Mouse (Mus musculus) layer of hippocampus, adult 6 months (tissue): Measurements from ENCODE around the gene Msrb1. TPM values are rescaled to one million over a fixed set of nuclear protein-coding genes. Genes with fewer than 3 reads are reported as not detected.

Source experiments
- long read RNA-seq, 2 experiments: library from polyadenylated mRNA; unstranded; transcript quantifications; one replicate each; pipeline ENCODE4 v2.0.0; 2019 to 2020
- polyA plus RNA-seq: library from polyadenylated mRNA; unstranded; fragments of <200 nt; fragmentation: Nextera tagmentation; gene quantifications from 2 replicates; pipeline ENCODE4 v1.2.3, GENCODE M21; 2021

Msrb1 gene
- 9.1 and 9.3 TPM in 2 replicates for polyA plus RNA-seq
- long read RNA-seq, experiment 1, partial matches to known transcripts, result 0 of 4 reads
- long read RNA-seq, experiment 1, other reads (novel, unspliced or antisense), result 0 of 4 reads
- long read RNA-seq, experiment 2, partial matches to known transcripts, result 1 of 3 reads
- long read RNA-seq, experiment 2, other reads (novel, unspliced or antisense), result 0 of 3 reads

GRCm38 (mm10) chr17:24736330-24737051 lies at the start of gene Msrb1:
TSS of gene Msrb1 (plus strand) at chr17:24736642.

DNA sequence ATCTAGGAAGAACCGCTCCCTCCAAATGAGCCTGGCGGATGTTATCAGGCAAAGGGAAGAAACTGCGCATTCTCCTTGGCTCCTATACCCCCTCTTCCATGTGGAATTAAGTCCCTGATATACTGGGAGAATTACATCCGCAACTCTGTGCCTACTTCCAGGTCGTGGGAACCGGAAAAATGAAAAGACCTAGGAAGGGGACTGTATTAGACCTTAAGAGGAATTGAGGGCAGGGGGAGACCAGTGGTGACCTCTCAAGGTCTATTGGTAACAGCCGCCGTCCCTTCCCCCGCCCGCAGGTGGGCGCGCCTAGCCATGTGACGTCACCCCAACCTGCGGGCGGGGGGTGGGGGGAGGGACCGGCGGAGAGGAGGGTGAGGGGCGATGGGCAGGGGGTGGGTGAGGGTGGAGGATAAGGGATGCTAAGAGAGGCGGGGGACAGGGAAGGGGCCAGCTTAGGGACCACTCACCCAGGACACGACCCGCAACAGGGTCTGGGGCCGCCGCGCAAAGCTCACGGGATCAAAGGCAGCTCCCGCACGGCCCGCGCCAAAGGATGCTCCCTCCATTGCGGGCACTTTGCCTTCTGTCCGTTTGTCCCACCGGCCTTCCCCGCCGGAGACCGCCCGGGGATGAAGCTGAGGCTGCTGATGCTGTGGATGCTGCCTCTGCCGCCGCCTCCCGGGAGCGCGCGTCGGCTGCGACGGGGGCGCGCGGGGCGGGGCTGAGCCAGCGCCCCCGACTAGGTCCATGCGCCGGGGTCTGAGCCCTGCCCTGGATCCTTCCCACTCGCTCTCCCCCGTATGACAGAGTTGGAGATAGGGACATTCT lies 47.0 kb upstream of the Msrb1 start, which contains the start of gene Syngr3:
Gene Syngr3, minus strand, starts transcription at position 705 of the 831 bp plus-strand sequence.

DNA sequence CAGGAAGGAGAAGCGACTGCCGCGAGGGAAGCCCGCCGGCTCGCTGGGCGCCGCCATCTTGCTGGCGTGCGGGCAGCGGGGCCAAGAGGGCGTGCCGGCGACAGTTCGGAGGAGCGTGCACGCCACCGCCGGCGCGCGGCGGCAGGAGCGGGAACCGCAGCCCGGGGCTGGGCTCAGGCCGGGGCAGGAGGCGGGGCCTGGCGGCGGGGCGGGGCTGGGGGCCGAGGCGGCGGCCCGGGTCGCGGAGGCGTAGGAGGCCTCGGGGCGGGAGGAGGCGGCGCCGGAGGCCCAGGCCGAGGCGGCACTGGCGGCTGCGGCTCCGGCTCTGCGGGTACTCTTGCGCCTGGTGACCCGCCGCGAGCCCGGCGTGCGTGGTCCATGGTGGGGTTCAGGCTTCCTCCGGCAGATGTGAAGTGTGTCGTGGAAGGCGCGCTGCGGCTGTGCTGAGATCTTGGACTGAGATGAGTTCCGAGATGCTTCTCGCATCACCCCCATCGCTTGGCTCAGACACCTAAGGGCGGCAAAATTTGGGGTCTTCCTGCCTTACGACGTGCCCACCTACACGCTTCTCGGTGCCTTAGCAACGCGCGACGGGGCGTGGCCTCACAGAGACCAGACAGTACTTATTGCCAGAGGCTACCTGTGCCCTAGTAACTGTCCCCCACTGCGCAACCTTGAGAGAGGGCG lies 40.3 kb upstream of the Msrb1 start, which contains the start of the genes Gfer and Noxo1:
Gene Gfer, minus strand, starts transcription at position 146 of the 687 bp plus-strand sequence.
Gene Noxo1, plus strand, starts transcription at position 224 of the 687 bp plus-strand sequence.

GRCm38 (mm10) chr17:24706982-24707800 lies 29.3 kb upstream of the Msrb1 start, which contains the start of gene Tbl3:
TSS of gene Tbl3 (minus strand) at chr17:24707660.

GRCm38 (mm10) chr17:24717943-24718342 lies 18.5 kb upstream of the Msrb1 start, which contains the start of the genes Rnf151 and Rps2:
TSS of gene Rnf151 (minus strand) at chr17:24718063.
TSS of gene Rps2 (plus strand) at chr17:24718116.

DNA sequence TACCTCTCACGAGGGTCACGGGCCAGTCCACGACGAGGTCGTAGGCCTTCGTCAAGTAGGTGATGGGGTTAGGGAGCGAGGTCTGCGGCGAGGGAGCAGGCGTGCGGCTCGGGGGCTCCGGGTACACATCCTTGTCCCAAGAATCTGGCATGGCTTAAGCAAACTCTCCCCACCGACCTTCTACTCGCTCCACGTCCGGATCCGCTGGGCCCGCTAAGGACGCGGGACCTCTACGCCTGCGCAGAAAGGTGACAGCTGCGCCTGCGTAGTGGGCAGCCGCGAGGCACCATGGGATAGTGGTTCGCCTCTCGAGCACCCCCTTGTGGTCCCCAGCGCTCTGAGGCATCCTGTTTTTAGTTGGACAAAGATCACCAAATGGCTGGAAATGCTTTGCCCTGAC lies 12.3 kb upstream of the Msrb1 start, which contains the start of gene Ndufb10:
Gene Ndufb10, minus strand, starts transcription at position 295 of the 400 bp plus-strand sequence.

DNA sequence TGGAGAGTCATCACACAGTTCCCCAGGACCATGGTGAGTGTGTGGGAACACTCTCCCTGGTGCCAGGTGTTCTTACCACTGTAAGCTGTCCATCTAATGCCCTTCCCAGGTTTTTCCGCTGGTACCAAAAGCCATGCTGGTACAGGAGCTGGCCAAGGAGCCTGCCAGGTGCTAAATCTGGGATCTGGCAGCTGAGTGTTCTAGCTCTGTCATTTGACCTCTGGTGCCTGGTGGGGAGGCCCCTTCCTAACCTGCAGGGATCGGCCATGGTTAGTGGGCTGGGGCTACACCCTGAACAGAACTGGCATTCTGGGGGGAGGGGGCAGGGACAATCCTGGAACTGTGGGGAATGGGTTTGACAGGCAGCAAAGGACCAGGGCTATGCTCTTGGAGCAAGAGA lies 8.8 kb upstream of the Msrb1 start, which contains the start of gene Rpl3l:
Gene Rpl3l, plus strand, starts transcription at position 203 of the 400 bp plus-strand sequence.

GRCm38 (mm10) chr17:24752415-24753394 lies 16.3 kb downstream of the Msrb1 start, which contains the start of gene Hs3st6:
TSS of gene Hs3st6 (plus strand) at chr17:24752988.

Other genes starting within 250 kb of the Msrb1 start
- gene Caskin1, start 248.0 kb upstream of the Msrb1 start, polyA plus RNA-seq, result 10.2 and 11.0 TPM in 2 replicates
- gene Traf7, start 208.7 kb upstream of the Msrb1 start, polyA plus RNA-seq, result 17.9 and 20.8 TPM in 2 replicates
- 52.7 and 57.7 TPM in 2 replicates for gene Rab26, start 202.4 kb upstream of the Msrb1 start, polyA plus RNA-seq
- gene Pkd1, start 186.8 kb upstream of the Msrb1 start, polyA plus RNA-seq, result 8.1 and 9.0 TPM in 2 replicates
- gene Tsc2, start 104.0 kb upstream of the Msrb1 start, polyA plus RNA-seq, result 85.0 and 101 TPM in 2 replicates
- gene Nthl1, start 104.0 kb upstream of the Msrb1 start, polyA plus RNA-seq, result 6.2 and 6.5 TPM in 2 replicates
- gene Slc9a3r2, start 86.3 kb upstream of the Msrb1 start, polyA plus RNA-seq, result 41.7 and 49.7 TPM in 2 replicates
- 1.2 TPM in 2 replicates for gene Npw, start 78.2 kb upstream of the Msrb1 start, polyA plus RNA-seq
- 0.99 and 1.2 TPM in 2 replicates for gene Zfp598, start 67.0 kb upstream of the Msrb1 start, polyA plus RNA-seq
- 304 and 365 TPM in 2 replicates for gene Syngr3, start 46.7 kb upstream of the Msrb1 start, polyA plus RNA-seq
- 30.7 and 34.3 TPM in 2 replicates for gene Gfer, start 40.5 kb upstream of the Msrb1 start, polyA plus RNA-seq
- 0.87 and 0.93 TPM in 2 replicates for gene Noxo1, start 40.4 kb upstream of the Msrb1 start, polyA plus RNA-seq
- gene Tbl3, start 29.0 kb upstream of the Msrb1 start, polyA plus RNA-seq, result 23.2 and 24.5 TPM in 2 replicates
- not detected in 2 replicates for gene Rnf151, start 18.6 kb upstream of the Msrb1 start, polyA plus RNA-seq
- gene Rps2, start 18.5 kb upstream of the Msrb1 start, polyA plus RNA-seq, result 1,412 and 1,765 TPM in 2 replicates
- 1,096 and 1,134 TPM in 2 replicates for gene Ndufb10, start 12.2 kb upstream of the Msrb1 start, polyA plus RNA-seq
- gene Rpl3l, start 8.8 kb upstream of the Msrb1 start, polyA plus RNA-seq, result 0.50 TPM in 1 of 2 replicates, not detected in the other
- gene Hs3st6, start 16.3 kb downstream of the Msrb1 start, polyA plus RNA-seq, result 0.54 and 0.67 TPM in 2 replicates
- not detected in 2 replicates for gene Meiob, start 67.6 kb downstream of the Msrb1 start, polyA plus RNA-seq
- gene Hagh, start 103.5 kb downstream of the Msrb1 start, polyA plus RNA-seq, result 305 and 325 TPM in 2 replicates
- gene Fahd1, start 113.7 kb downstream of the Msrb1 start, polyA plus RNA-seq, result 25.1 and 25.5 TPM in 2 replicates
- 0.20 TPM in 1 of 2 replicates, not detected in the other for gene Igfals, start 129.4 kb downstream of the Msrb1 start, polyA plus RNA-seq
- gene Nubp2, start 149.7 kb downstream of the Msrb1 start, polyA plus RNA-seq, result 54.0 and 61.7 TPM in 2 replicates
- gene Spsb3, start 150.0 kb downstream of the Msrb1 start, polyA plus RNA-seq, result 82.3 and 84.0 TPM in 2 replicates
- gene Eme2, start 158.4 kb downstream of the Msrb1 start, polyA plus RNA-seq, result 15.7 and 16.4 TPM in 2 replicates
- 173 and 187 TPM in 2 replicates for gene Mrps34, start 158.5 kb downstream of the Msrb1 start, polyA plus RNA-seq
- gene Nme3, start 159.9 kb downstream of the Msrb1 start, polyA plus RNA-seq, result 121 and 122 TPM in 2 replicates
- gene Mapk8ip3, start 200.3 kb downstream of the Msrb1 start, polyA plus RNA-seq, result 52.4 and 55.8 TPM in 2 replicates
- gene Jpt2, start 224.0 kb downstream of the Msrb1 start, polyA plus RNA-seq, result 4.7 and 5.9 TPM in 2 replicates